ENCODE assay signal across 16 mouse cellular contexts in the genomic region with DNA sequence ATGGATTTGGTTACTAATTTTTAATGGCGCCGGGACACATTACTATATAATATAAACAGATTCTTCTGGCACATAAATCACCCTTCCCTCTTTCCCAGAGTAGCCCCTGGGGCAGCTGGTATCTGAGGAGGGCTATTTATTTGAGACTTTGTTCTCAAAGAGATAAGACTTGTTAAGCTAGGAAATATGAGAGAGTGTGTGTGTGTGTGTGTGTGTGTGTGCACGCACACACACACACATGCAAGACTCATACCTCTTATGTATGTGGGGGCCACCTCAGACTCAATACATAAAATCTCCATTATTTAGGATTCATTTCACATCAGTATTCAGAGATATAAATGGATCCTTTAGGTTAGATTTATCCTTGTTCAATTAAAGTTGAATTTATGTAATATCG.
"Had no signal": no experiment of that assay in that cellular context is flagged by ENCODE, and none has a peak within 500 bp of the region (broad histone marks: within the 10 kb centered on the region; RNA-seq: fewer than 3 reads in every experiment).

No protein-coding gene starts in this region.

- H3K9ac ChIP-seq: liver, embryonic 13.5 days; liver, embryonic 15.5 days; liver, postnatal 0 days; midbrain, embryonic 12.5 days; midbrain, embryonic 15.5 days; neural tube, embryonic 12.5 days; stomach, embryonic 15.5 days had no signal

- ATAC-seq: liver, postnatal 0 days; lung, postnatal 0 days; midbrain, embryonic 15.5 days had no signal

- DNase-seq: liver, embryonic 13.5 days; liver, postnatal 0 days; lung, adult 2 months; right cerebral cortex, postnatal 14 days; thymus, adult 2 months; thymus, postnatal 25 days; thymus, postnatal 4 days had no signal

- H3K4me1 ChIP-seq: liver, embryonic 13.5 days; liver, embryonic 15.5 days; megakaryocyte, embryonic 14.5 days; midbrain, embryonic 12.5 days; midbrain, embryonic 15.5 days; neural tube, embryonic 12.5 days had no signal

- H3K36me3 ChIP-seq: liver, embryonic 13.5 days; liver, embryonic 15.5 days; midbrain, embryonic 12.5 days; midbrain, embryonic 15.5 days; neural tube, embryonic 12.5 days; stomach, embryonic 15.5 days had no signal

- H3K27me3 ChIP-seq: liver, embryonic 13.5 days; liver, embryonic 15.5 days; megakaryocyte, embryonic 14.5 days; midbrain, embryonic 12.5 days; midbrain, embryonic 15.5 days; neural tube, embryonic 12.5 days; stomach, embryonic 15.5 days had no signal

- H3K4me3 ChIP-seq: liver, embryonic 13.5 days; liver, embryonic 15.5 days; megakaryocyte, embryonic 14.5 days; midbrain, embryonic 12.5 days; midbrain, embryonic 15.5 days; neural tube, embryonic 12.5 days; stomach, embryonic 15.5 days had no signal

- H3K27ac ChIP-seq: liver, embryonic 13.5 days; liver, embryonic 15.5 days; macrophage; midbrain, embryonic 12.5 days; midbrain, embryonic 15.5 days; neural tube, embryonic 12.5 days; stomach, embryonic 15.5 days; stomach, postnatal 0 days had no signal

- H3K9me3 ChIP-seq: liver, embryonic 13.5 days; liver, embryonic 15.5 days; megakaryocyte, embryonic 14.5 days; midbrain, embryonic 12.5 days; midbrain, embryonic 15.5 days; neural tube, embryonic 12.5 days; stomach, embryonic 15.5 days had no signal

- H3K4me2 ChIP-seq: liver, embryonic 13.5 days; liver, embryonic 15.5 days; midbrain, embryonic 12.5 days; midbrain, embryonic 15.5 days; neural tube, embryonic 12.5 days; stomach, embryonic 15.5 days had no signal
